Mouse (Mus musculus): ENCODE data around the gene Adgra1. TPM values are rescaled to one million over a fixed set of nuclear protein-coding genes. Genes with fewer than 3 reads are reported as not detected.

The Adgra1 gene
- polyA plus RNA-seq, 1 experiment from 2014 or later: not detected

- H3K4me3 ChIP-seq (ENCODE audit: low read depth, low read length): no peak overlapping the region
Observed at GRCm38 (mm10) chr7:139905261-139905660, 71.3 kb downstream of the Adgra1 start.

DNA sequence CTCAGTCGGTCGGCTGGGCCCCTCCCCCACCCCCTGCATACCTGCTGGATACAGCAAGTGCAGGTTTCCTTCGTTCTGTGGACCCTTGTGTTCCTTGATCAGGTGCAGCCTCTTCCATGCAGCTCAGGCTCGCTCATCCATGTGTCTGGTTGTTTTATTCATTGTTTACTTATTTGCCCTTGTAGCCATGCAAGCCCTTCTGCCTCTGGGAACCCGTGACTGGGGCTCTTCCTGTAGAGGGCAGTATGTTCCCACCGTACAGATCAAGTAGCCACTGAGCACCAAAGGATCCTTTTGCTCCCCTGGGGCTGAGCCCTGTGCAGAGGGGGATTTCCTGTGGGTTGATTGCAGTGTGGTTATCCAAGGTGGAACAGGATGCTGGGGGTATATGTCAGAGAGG is 71.7 kb downstream of the Adgra1 start:
- Histone ChIP-seq H3K4me2 (ENCODE audit: low read depth, severe bottlenecking) (no peak overlapping the region), H3K9me3 (ENCODE audit: control insufficient read depth, low read length) (no peaks in the 10 kb centered on the region)

More at GRCm38 (mm10) chr7:139905261-139905660, 71.3 kb downstream of the Adgra1 start:
- no peaks in the 10 kb centered on the region for H3K9me3 ChIP-seq (ENCODE audit: control insufficient read depth, low read length)
- H3K36me3 ChIP-seq (ENCODE audit: control insufficient read depth, insufficient read depth, low read length): no peaks in the 10 kb centered on the region
- no peak overlapping the region for H3K27ac ChIP-seq (replicated peaks; ENCODE audit: low read depth, low read length)
- H3K27me3 ChIP-seq (ENCODE audit: control insufficient read depth, insufficient read depth, low read length): no peaks in the 10 kb centered on the region
- no peak overlapping the region for H3K9ac ChIP-seq (ENCODE audit: low read length)
- WGBS: 38% methylated on average over 6 of the region's 6 CpGs
- no peak for ATAC-seq (ENCODE audit: insufficient number of reproducible peaks, low FRiP score, low TSS enrichment, low read depth)
- no peak for DNase-seq (ENCODE audit: low spot score)
- H3K4me2 ChIP-seq (ENCODE audit: low read depth, severe bottlenecking): no peak overlapping the region
- H3K4me1 ChIP-seq (ENCODE audit: control insufficient read depth, insufficient read depth, low read length): 0 out of 2 replicates have a peak, but pooled peaks cover 2% of the 10 kb centered on the region

GRCm38 (mm10) chr7:139908176-139908575 is 74.2 kb downstream of the Adgra1 start:
- Histone ChIP-seq H3K4me3 (ENCODE audit: low read depth, low read length) (no peak overlapping the region), H3K4me2 (ENCODE audit: low read depth, severe bottlenecking) (no peak overlapping the region), H3K4me1 (ENCODE audit: control insufficient read depth, insufficient read depth, low read length) (0 out of 2 replicates have a peak, but pooled peaks cover 2% of the 10 kb centered on the region), H3K9me3 (ENCODE audit: control insufficient read depth, low read length) (no peaks in the 10 kb centered on the region), H3K9ac (ENCODE audit: low read length) (no peak overlapping the region), H3K36me3 (ENCODE audit: control insufficient read depth, insufficient read depth, low read length) (no peaks in the 10 kb centered on the region), H3K27ac (replicated peaks; ENCODE audit: low read depth, low read length) (no peak overlapping the region), H3K27me3 (ENCODE audit: control insufficient read depth, insufficient read depth, low read length) (peaks cover 5% of the 10 kb centered on the region; the same call in 1 of the 2 replicates)
- 66% methylated on average over 5 of the region's 5 CpGs for WGBS
- ATAC-seq (ENCODE audit: insufficient number of reproducible peaks, low FRiP score, low TSS enrichment, low read depth) (no peak), DNase-seq (ENCODE audit: low spot score) (no peak)

More for the DNA sequence above, 71.7 kb downstream of the Adgra1 start:
- no peak overlapping the region for H3K4me3 ChIP-seq (ENCODE audit: low read depth, low read length)
- H3K9ac ChIP-seq (ENCODE audit: low read length): no peak overlapping the region
- WGBS: 10% methylated on average over 6 of the region's 6 CpGs
- H3K27me3 ChIP-seq (ENCODE audit: control insufficient read depth, insufficient read depth, low read length): no peaks in the 10 kb centered on the region
- H3K27ac ChIP-seq (replicated peaks; ENCODE audit: low read depth, low read length): no peak overlapping the region
- no peak for ATAC-seq (ENCODE audit: insufficient number of reproducible peaks, low FRiP score, low TSS enrichment, low read depth)
- H3K36me3 ChIP-seq (ENCODE audit: control insufficient read depth, insufficient read depth, low read length): no peaks in the 10 kb centered on the region
- peak; percentile 69 for DNase-seq (ENCODE audit: low spot score)
- H3K4me1 ChIP-seq (ENCODE audit: control insufficient read depth, insufficient read depth, low read length): 0 out of 2 replicates have a peak, but pooled peaks cover 2% of the 10 kb centered on the region

DNA sequence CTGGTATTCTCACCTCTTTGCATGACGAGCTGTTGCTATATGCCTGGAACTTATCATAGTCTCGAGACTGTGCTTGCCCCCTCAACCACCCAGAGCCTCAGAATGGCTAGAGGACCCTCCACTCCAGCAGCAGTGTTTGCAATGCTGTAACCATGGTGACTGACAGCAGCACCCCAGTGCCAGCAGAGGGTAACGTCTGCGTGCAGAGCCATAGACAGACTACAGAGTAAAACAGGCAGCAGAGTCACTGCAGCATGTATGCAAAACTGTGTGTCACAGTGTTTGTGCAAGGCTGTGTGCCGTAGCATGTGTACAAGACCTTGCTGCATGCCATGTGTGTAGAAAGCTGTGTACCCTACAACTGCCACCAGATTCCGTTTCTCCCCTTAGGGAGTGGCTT is 75.5 kb downstream of the Adgra1 start:
- DNase-seq (ENCODE audit: low spot score) (no peak), ATAC-seq (ENCODE audit: insufficient number of reproducible peaks, low FRiP score, low TSS enrichment, low read depth) (no peak)
- Histone ChIP-seq H3K9me3 (ENCODE audit: control insufficient read depth, low read length) (no peaks in the 10 kb centered on the region), H3K36me3 (ENCODE audit: control insufficient read depth, insufficient read depth, low read length) (no peaks in the 10 kb centered on the region), H3K4me2 (ENCODE audit: low read depth, severe bottlenecking) (no peak overlapping the region), H3K4me3 (ENCODE audit: low read depth, low read length) (no peak overlapping the region), H3K9ac (ENCODE audit: low read length) (no peak overlapping the region), H3K4me1 (ENCODE audit: control insufficient read depth, insufficient read depth, low read length) (0 out of 2 replicates have a peak, but pooled peaks cover 2% of the 10 kb centered on the region), H3K27ac (replicated peaks; ENCODE audit: low read depth, low read length) (no peak overlapping the region), H3K27me3 (ENCODE audit: control insufficient read depth, insufficient read depth, low read length) (peaks cover 16% of the 10 kb centered on the region)
- 53% methylated on average over 6 of the region's 6 CpGs for WGBS

DNA sequence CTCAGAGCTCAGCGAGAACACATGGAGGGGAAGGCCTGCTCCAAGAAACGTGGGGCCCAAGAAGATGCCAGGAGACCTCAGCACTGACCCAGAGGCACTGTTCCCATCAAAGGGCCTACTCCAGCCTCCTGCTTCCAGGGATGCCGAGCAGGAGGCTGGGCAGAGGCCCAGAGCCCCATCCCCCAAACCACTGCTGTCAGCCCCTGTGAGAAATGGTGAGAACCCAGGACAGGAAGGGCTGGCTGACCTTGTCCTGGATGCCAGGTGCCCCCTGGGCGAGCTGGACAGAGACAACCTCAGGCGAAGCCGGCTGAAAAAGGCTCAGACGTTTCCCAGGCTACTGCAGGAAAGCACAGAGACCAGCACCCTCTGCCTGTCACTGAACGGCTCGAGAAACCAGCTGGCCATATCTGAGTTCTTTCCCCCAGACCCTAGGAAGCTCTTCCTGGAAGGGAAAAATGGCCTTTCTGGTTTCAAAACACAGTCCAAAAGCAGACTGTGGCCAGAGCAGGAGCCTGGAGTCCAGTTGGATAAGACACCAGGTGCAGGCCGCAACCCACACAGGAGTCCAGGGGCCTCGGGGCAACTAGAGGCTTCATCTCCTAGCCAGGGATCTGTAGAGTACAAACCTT is 76.3 kb downstream of the Adgra1 start:
- H3K9ac ChIP-seq (ENCODE audit: low read length): no peak overlapping the region
- 52% methylated on average over 11 of the region's 11 CpGs for WGBS
- peaks cover 22% of the 10 kb centered on the region for H3K27me3 ChIP-seq (ENCODE audit: control insufficient read depth, insufficient read depth, low read length)
- no peak overlapping the region for H3K4me2 ChIP-seq (ENCODE audit: low read depth, severe bottlenecking)
- H3K36me3 ChIP-seq (ENCODE audit: control insufficient read depth, insufficient read depth, low read length): no peaks in the 10 kb centered on the region
- H3K4me3 ChIP-seq (ENCODE audit: low read depth, low read length): no peak overlapping the region
- H3K4me1 ChIP-seq (ENCODE audit: control insufficient read depth, insufficient read depth, low read length): 0 out of 2 replicates have a peak, but pooled peaks cover 2% of the 10 kb centered on the region
- no peak overlapping the region for H3K27ac ChIP-seq (replicated peaks; ENCODE audit: low read depth, low read length)
- no peak for DNase-seq (ENCODE audit: low spot score)
- ATAC-seq (ENCODE audit: insufficient number of reproducible peaks, low FRiP score, low TSS enrichment, low read depth): no peak
- H3K9me3 ChIP-seq (ENCODE audit: control insufficient read depth, low read length): no peaks in the 10 kb centered on the region

DNA sequence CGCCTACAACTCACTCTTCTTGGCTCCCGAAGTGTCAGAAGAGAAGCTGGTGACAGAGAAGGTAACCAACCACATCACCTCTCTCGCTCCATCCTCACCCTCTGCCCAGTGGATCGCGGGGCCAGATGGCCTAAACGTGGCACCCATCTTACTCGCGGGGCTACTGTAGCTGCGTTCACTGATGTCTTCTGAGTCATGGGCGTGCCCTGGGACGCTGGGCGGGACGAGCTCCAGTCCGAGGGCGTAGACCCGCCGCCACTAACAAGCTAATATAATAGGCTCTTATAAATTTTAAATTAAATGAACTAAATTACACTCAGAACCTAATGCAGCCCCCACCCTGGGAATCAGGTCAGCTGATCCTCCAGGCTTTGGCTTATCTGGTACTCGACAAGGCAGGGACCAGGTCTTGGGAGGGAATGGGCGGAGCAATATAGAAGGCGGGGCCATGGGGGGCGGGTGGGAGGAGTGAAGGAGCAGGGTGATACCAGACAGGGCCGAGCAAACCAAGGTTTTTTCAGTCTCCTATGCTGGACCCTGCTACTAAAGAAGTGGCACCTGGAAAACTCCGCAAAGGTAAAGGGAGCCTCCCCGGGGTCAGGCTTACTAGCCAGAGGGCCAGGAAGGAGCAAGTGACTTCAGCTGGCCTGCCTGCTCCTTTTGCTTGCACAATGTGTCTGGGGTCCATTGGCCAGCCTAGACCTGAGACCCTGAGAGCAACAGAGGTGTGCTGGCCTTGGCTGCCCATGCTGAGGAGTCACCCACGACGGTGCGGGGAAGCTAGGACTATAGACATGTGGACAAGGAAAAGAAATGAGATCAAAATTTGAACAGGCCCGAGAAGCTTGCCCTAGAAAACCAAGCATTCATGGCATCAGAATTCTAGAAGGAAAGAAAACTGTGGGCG is 80.4 kb downstream of the Adgra1 start:
- peaks cover 23% of the 10 kb centered on the region for H3K27me3 ChIP-seq (ENCODE audit: control insufficient read depth, insufficient read depth, low read length)

GRCm38 (mm10) chr7:139915646-139916257 is 81.8 kb downstream of the Adgra1 start:
- no peak overlapping the region for H3K4me3 ChIP-seq (ENCODE audit: low read depth, low read length)
- no peaks in the 10 kb centered on the region for H3K9me3 ChIP-seq (ENCODE audit: control insufficient read depth, low read length)
- peak overlapping the region; percentile 39 for H3K4me2 ChIP-seq (ENCODE audit: low read depth, severe bottlenecking)
- DNase-seq (ENCODE audit: low spot score) (no peak), ATAC-seq (ENCODE audit: insufficient number of reproducible peaks, low FRiP score, low TSS enrichment, low read depth) (no peak)
- no peak overlapping the region for H3K9ac ChIP-seq (ENCODE audit: low read length)
- no peaks in the 10 kb centered on the region for H3K36me3 ChIP-seq (ENCODE audit: control insufficient read depth, insufficient read depth, low read length)
- H3K27ac ChIP-seq (replicated peaks; ENCODE audit: low read depth, low read length): no peak overlapping the region
- peaks cover 23% of the 10 kb centered on the region for H3K27me3 ChIP-seq (ENCODE audit: control insufficient read depth, insufficient read depth, low read length)
- H3K4me1 ChIP-seq (ENCODE audit: control insufficient read depth, insufficient read depth, low read length): no peaks in the 10 kb centered on the region
- WGBS: 7% methylated on average over 14 of the region's 14 CpGs

More for the DNA sequence above, 80.4 kb downstream of the Adgra1 start:
- H3K4me3 ChIP-seq (ENCODE audit: low read depth, low read length): peak overlapping the region; percentile 10; the same call in 1 of the 2 replicates
- 10% methylated on average over 29 of the region's 29 CpGs for WGBS
- H3K36me3 ChIP-seq (ENCODE audit: control insufficient read depth, insufficient read depth, low read length): no peaks in the 10 kb centered on the region
- peak overlapping the region; percentile 31 for H3K4me2 ChIP-seq (ENCODE audit: low read depth, severe bottlenecking)
- DNase-seq (ENCODE audit: low spot score) (peak; percentile 52), ATAC-seq (ENCODE audit: insufficient number of reproducible peaks, low FRiP score, low TSS enrichment, low read depth) (0 out of 2 replicates have a peak, but pooled peaks have one; percentile 55)
- H3K9me3 ChIP-seq (ENCODE audit: control insufficient read depth, low read length): no peaks in the 10 kb centered on the region
- 0 out of 2 replicates have a peak, but pooled peaks cover 2% of the 10 kb centered on the region for H3K4me1 ChIP-seq (ENCODE audit: control insufficient read depth, insufficient read depth, low read length)
- H3K9ac ChIP-seq (ENCODE audit: low read length): 0 out of 2 replicates have a peak overlapping the region, but pooled peaks have one; percentile 12
- H3K27ac ChIP-seq (replicated peaks; ENCODE audit: low read depth, low read length): no peak overlapping the region

DNA sequence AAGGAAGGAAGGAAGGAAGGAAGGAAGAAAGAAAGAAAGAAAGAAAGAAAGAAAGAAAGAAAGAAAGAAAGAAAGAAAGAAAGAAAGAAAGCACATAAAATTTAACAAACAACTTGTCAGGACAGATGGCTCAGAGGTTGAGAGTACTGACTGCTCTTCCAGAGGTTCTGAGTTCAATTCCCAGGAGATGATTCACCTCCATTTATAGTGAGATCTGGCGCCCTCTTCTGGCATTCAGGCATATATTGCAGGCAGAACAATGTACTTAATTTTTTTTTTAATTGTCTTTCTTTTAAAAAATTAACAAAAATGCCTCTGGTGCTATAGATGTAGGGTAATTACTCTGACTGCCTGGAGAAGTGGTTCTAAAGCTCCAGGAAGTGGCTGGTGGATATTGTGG is 82.4 kb downstream of the Adgra1 start:
- no peaks in the 10 kb centered on the region for H3K9me3 ChIP-seq (ENCODE audit: control insufficient read depth, low read length)
- no peak overlapping the region for H3K27ac ChIP-seq (replicated peaks; ENCODE audit: low read depth, low read length)
- H3K4me2 ChIP-seq (ENCODE audit: low read depth, severe bottlenecking): no peak overlapping the region
- WGBS: 0% methylated on average over 1 of the region's 1 CpGs
- peaks cover 23% of the 10 kb centered on the region for H3K27me3 ChIP-seq (ENCODE audit: control insufficient read depth, insufficient read depth, low read length)
- H3K9ac ChIP-seq (ENCODE audit: low read length): no peak overlapping the region
- DNase-seq (ENCODE audit: low spot score): no peak
- H3K4me1 ChIP-seq (ENCODE audit: control insufficient read depth, insufficient read depth, low read length): no peaks in the 10 kb centered on the region
- no peaks in the 10 kb centered on the region for H3K36me3 ChIP-seq (ENCODE audit: control insufficient read depth, insufficient read depth, low read length)
- no peak overlapping the region for H3K4me3 ChIP-seq (ENCODE audit: low read depth, low read length)
- no peak for ATAC-seq (ENCODE audit: insufficient number of reproducible peaks, low FRiP score, low TSS enrichment, low read depth)

Measured in limb, embryonic 11.5 days (tissue).